Mouse (Mus musculus) lung, adult 2 months (tissue): Measurements from ENCODE around the gene Rexo2. TPM values are rescaled to one million over a fixed set of nuclear protein-coding genes. Genes with fewer than 3 reads are reported as not detected.
"Not testable (repeated sequence)": the region's sequence is repeated elsewhere in the genome, so short reads cannot be mapped to it uniquely, and the experiment has no call there.

Experiments
- DNase-seq: peaks from one replicate; pipeline ENCODE4 v3.0.0; 2022
- H3K4me1 ChIP-seq: fragments of 200-500 bp; 2 replicates; pipeline ENCODE4 v1.6.1; 2011; ENCODE audit warnings: low read length; ENCODE audit not compliant: control insufficient read depth, insufficient read depth
- H3K4me3 ChIP-seq: fragments of 200-500 bp; replicated peaks from 2 replicates; pipeline ENCODE3; 2011; ENCODE audit warnings: low read depth, mild to moderate bottlenecking, control low read depth, low read length; ENCODE audit errors: extremely low read depth
- CTCF ChIP-seq: fragments of 200-500 bp; IDR thresholded peaks from 2 replicates; pipeline ENCODE4 v1.5.1; 2011; ENCODE audit warnings: mild to moderate bottlenecking, low read length, control low read depth; ENCODE audit not compliant: insufficient read depth
- POLR2A ChIP-seq: fragments of 200-500 bp; IDR thresholded peaks from 2 replicates; pipeline ENCODE4 v1.6.1; 2011; ENCODE audit warnings: low read depth, mild to moderate bottlenecking, control low read depth, low read length, borderline replicate concordance; ENCODE audit errors: extremely low read depth
- WGBS: fragments of 180-500 bp; shearing (Covaris S2); methylation state at CpG from one replicate; pipeline ENCODE4 v1.1.7; 2018; 5-methylcytosine and 5-hydroxymethylcytosine counted together
- polyA plus RNA-seq: library from polyadenylated mRNA; depleted of rRNA; stranded (reverse); fragments of >200 nt; gene quantifications from 2 replicates; pipeline ENCODE4 v1.2.3, GENCODE M21; 2012

Gene Rexo2
- polyA plus RNA-seq, 1 experiment = 77.6 TPM

DNA sequence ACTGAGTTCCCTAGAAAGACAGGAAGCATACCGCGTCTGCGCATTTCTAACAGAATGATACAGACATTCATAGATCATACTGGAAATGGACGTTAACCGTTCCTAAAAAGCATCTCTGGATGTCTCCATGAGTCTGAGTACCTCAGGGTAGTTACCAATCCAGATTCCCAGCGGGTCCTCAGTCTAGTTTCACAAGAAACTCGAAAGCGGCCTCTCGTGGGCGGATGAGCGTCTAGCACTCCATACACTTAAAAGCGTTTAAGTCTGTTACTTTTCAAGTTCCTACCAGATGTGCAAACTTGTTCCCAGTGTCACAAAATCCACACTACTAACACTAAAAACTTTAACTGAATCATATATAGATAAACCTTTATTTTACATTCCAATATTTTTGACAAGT, 7.3 kb downstream of the Rexo2 start:
- Histone ChIP-seq H3K4me1 (no peaks in the 10 kb centered on the region; the same call in 1 of the 2 replicates), H3K4me3 (no peak overlapping the region)
- TF ChIP-seq CTCF (no peak), POLR2A (no peak)
- no peak for DNase-seq
- 82% methylated on average over 12 of the region's 12 CpGs for WGBS

DNA sequence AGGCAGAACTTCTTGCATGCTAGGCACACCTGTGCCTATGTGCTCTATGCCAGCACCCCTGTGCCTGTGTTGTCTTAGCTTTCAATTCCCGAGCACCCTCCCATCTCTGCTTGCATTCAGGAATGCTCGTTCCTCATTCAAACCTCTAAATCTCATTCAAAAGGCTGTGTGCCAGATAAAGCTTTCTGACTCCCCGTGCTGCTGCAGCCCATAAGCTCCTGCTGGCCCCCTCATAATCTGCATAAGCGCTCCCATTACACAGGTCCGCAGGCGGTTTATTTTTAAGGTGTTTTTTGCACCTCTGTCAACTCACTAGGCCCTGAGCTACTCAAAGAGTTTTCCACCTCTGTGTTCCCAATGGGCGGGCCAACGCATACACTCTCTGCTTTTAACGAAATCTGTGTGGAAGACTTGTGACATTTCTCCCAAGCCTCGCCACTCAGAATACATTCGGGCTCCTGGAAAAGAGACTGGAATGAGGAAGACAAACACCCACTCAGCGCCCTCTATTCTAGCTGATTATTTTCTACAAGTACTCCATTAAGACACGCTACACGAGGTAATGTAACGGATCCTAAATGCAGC, 7.9 kb downstream of the Rexo2 start:
- no peak overlapping the region for H3K4me3 ChIP-seq
- WGBS = 77% methylated on average over 15 of the region's 15 CpGs
- DNase-seq = no peak
- no peak for TF ChIP-seq POLR2A
- TF ChIP-seq CTCF = no peak
- no peaks in the 10 kb centered on the region; the same call in 1 of the 2 replicates for H3K4me1 ChIP-seq

DNA sequence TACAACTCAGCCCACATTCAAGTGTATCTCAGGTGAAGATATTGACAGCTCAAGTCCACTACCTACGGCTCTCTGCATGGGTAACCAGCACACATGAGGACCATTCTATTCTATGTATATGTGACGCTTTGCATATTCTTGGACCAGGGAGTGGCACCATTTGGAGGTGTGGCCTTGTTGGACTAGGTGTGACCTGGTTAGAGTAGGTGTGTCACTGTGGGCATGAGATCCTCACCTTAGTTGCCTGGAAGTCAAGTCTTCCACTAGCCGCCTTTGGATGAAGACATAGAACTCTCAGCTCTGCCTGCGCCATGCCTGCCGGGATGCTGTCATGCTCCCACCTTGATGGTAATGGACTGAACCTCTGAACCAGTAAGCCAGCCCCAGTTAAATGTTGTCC, 13.0 kb downstream of the Rexo2 start:
- DNase-seq, H3K4me3 ChIP-seq, H3K4me1 ChIP-seq: not testable (repeated sequence)
- 99% methylated on average over 5 of the region's 5 CpGs for WGBS

DNA sequence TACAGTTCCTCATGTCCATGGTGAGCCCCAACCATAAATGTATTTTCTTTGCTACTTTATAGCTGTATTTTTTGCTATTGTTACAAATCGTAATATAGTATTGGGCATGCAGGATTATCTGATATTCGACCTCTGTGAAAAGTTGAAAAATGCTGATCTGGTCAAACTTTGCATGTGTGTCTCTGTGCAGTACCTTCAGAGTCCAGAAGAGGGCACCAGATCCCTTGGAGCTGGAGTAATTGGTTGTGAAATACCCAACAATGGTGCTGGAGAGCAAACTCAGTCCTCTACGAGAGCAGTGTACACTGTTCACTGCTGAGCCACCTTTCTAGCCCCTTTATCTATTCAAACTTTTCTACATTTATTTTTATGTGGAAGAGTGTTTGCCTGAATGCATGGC, 13.6 kb downstream of the Rexo2 start:
- Histone ChIP-seq H3K4me1 (no peaks in the 10 kb centered on the region), H3K4me3 (no peak overlapping the region)
- no peak for TF ChIP-seq POLR2A
- peak; percentile 56 for TF ChIP-seq CTCF
- 52% methylated on average over 3 of the region's 3 CpGs for WGBS
- peak; percentile 78 for DNase-seq

- 98% methylated on average over 3 of the region's 3 CpGs for WGBS
- DNase-seq = no peak
Measured at GRCm38 (mm10) chr9:48465671-48466070, 14.8 kb downstream of the Rexo2 start.

DNA sequence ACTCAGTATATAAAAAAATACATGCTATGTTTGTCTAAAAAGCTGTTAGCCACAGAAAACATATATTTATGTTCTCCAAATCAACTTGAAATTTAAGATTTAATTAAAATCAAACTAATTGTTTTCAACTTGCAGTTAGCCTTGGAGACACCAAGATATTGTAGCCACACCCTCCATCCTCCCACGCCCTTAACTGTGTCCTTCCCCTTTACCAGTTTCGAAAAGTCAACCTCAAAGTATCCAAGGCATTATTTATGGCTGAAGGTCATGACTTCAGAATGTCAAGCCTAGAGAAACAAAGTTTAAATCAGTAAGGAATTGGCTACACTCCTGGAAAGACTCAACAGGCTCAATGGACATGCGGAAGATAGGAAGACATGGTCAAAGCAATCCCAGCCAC, 18.9 kb downstream of the Rexo2 start:
- WGBS = 74% methylated on average over 3 of the region's 3 CpGs
- TF ChIP-seq POLR2A (no peak), CTCF (no peak)

More at GRCm38 (mm10) chr9:48465671-48466070, 14.8 kb downstream of the Rexo2 start:
- TF ChIP-seq POLR2A = no peak
- TF ChIP-seq CTCF = peak; percentile 51
- Histone ChIP-seq H3K4me1 (no peaks in the 10 kb centered on the region), H3K4me3 (no peak overlapping the region)

GRCm38 (mm10) chr9:48460720-48461119, 19.7 kb downstream of the Rexo2 start:
- DNase-seq = no peak
- no peak overlapping the region for H3K4me3 ChIP-seq
- H3K4me1 ChIP-seq = no peaks in the 10 kb centered on the region
- no peak for TF ChIP-seq CTCF
- TF ChIP-seq POLR2A = no peak
- WGBS = 82% methylated on average over 8 of the region's 8 CpGs

More for the DNA sequence above, 18.9 kb downstream of the Rexo2 start:
- no peak for DNase-seq
- Histone ChIP-seq H3K4me1 (no peaks in the 10 kb centered on the region), H3K4me3 (no peak overlapping the region)

DNA sequence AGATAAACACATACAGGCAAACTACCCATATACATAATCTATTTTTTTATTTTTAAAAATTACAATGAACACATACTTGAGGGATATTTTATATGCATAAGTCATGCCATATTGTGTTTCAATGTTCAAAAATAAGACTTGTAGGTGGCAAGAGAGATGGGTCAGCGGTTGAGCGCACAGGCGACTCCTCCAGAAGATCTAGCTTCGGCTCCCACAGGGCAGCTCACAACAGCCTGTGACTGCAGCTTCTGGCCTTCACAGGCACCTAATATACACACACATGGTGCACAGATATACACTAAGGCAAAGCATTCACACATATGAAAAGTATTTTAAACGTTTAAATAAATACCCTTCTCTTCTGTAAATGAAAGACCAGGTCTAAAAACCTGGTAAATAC, 21.0 kb downstream of the Rexo2 start:
- Histone ChIP-seq H3K4me3 (no peak overlapping the region), H3K4me1 (no peaks in the 10 kb centered on the region)
- 91% methylated on average over 5 of the region's 5 CpGs for WGBS
- TF ChIP-seq POLR2A (no peak), CTCF (no peak)
- no peak for DNase-seq

DNA sequence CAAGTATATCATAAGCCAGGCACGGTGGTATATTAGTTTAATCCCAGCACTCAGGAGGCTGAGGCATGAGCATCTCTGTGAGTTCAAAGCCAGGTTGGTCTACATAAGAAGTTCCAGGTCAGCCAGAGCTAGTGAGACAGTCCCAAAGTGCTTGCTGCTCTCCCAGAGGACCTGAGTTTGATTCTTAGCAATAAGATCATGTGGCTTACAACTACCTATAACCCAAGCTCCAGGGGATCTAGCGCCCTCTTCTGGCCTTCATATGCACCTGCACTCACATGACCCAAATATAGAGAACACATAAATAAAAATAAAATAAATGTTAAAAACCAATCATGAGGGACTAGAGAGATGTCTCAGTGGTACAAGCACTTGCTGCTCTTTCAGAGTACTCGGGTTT, 21.5 kb downstream of the Rexo2 start:
- H3K4me1 ChIP-seq = no peaks in the 10 kb centered on the region
- no peak for DNase-seq
- WGBS = 71% methylated on average over 3 of the region's 3 CpGs
- no peak overlapping the region for H3K4me3 ChIP-seq
- TF ChIP-seq POLR2A (no peak), CTCF (0 out of 2 replicates have a peak, but pooled peaks have one; percentile 24)

- H3K4me3 ChIP-seq = no peak overlapping the region
- no peaks in the 10 kb centered on the region for H3K4me1 ChIP-seq
- WGBS = 78% methylated on average over 3 of the region's 3 CpGs
- no peak for DNase-seq
- TF ChIP-seq CTCF = no peak
- no peak for TF ChIP-seq POLR2A
Measured at GRCm38 (mm10) chr9:48455961-48456360, 24.5 kb downstream of the Rexo2 start.

GRCm38 (mm10) chr9:48450066-48450465, 30.4 kb downstream of the Rexo2 start:
- WGBS = 79% methylated on average over 17 of the region's 17 CpGs
- DNase-seq = no peak
- Histone ChIP-seq H3K4me1 (no peaks in the 10 kb centered on the region), H3K4me3 (no peak overlapping the region)
- TF ChIP-seq CTCF (no peak), POLR2A (no peak)

GRCm38 (mm10) chr9:48447783-48448209, 32.6 kb downstream of the Rexo2 start:
- Histone ChIP-seq H3K4me1 (no peaks in the 10 kb centered on the region), H3K4me3 (no peak overlapping the region)
- peak; percentile 15 for DNase-seq
- WGBS = 21% methylated on average over 5 of the region's 5 CpGs
- TF ChIP-seq POLR2A (no peak), CTCF (peak; percentile 37; the same call in 1 of the 2 replicates)
